Mouse (Mus musculus): ENCODE measurements at regions not wholly inside any gene's neighbourhood (a gene's known extent, or its start where the extent isn't known, plus 50 kb on each side); places are given as distances from the start of the nearest gene placed in this dataset.
A peak's percentile ranks its signal among the peaks of the same experiment; 100 is the strongest.

DNA sequence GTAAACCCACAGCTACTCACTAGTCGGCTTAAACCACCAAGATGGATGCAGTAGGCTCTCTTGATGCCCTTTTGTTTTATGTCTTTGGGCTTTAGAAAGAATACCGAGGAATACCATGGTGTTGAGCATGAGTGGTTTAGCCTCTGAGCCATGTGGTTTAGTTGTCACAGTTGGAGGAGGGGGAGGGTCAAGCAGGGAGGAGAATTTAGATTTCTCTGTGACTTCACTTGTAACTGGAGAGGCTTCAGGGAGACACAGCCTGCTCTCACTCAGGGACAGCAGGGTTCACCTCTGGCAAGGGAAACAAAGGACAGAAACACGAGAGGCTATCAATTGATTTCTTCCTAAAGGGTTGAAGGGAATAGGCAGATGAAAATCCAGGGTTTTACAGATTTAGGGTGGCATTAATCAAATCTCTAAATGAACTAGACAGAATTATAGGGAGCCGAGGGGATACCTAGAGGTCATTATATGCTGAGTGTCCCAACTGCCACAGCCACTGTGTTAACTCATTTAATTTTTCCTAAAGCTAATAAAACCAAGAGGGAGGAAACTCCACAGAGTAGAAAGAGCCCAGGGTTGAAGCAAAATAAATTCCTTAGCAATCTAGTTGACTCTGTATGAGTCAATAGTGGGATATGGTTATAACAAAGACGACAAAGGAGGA, 2113.7 kb upstream of the 5930422O12Rik start:
- no peak for DNase-seq

DNA sequence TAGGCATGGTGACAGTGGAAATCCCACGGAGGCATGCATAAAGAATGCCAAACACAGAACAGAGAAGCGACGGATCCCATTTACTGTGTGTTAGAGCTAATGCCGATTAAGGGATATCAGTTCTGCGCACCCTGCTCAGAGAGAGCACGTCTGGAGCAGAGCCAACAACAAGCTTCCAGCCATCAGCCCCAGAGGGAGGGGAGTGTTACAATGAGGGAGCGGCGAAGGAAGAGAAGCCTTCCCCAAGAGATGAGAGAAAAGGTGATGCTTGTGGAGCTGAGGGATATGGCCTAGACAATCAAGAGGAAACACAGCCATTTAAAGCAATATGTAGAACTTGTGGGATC, 2113.2 kb upstream of the 5930422O12Rik start:
- DNase-seq: no peak

DNA sequence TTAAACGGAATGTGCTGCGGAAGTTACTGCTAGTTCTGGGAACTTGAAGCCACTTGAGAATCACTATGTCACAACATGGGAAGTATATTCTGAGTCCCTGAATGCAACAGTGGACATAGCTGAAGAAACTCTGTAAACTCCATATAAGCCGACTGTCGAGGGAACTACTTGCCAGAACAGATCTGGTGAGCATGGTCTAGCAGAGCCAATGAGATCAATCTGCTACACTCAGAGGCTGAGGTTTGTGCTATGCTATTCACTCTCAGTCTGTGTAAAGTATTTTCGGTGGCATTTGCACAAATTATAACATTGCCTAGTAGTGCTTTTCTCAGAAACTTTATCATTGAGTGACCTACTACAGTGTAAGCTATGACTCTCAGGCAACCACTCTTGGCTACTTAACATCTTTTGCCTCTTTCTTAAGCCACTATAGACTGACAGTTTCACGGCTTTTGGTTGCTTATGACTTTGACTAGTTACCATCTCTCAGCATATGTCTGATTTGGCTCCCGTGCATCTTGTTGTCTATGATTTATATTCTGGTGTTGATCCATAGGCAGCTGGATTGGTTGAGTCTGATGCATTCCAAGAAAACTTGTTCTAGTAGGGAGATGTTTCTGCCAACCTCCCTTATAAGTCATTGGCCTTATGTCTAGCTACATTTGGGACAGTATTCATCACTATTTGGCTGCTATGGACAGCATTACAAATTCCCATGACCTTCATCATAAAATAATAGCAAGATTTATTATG, 2094.8 kb upstream of the 5930422O12Rik start:
- DNase-seq: no peak

DNA sequence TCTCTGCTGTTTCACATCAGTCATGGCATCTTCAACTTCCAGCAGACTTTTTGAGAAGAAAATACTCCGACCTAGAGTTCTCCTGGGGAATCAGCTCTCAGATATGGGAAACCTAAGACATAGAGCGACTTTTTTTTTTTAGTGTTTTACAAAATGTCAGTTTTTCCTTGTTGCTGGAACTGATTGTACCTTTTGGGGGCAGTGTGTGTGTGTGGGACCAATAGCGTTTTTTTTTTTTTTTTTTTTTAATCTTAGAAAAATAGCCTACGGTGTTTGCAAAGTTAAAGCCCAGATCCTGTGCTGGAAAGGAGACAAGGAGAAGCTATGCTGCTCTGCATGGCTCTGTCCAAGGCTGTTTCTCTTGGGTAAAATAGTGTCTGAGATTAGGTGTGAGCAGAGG, 2080.0 kb upstream of the 5930422O12Rik start:
- DNase-seq: no peak

DNA sequence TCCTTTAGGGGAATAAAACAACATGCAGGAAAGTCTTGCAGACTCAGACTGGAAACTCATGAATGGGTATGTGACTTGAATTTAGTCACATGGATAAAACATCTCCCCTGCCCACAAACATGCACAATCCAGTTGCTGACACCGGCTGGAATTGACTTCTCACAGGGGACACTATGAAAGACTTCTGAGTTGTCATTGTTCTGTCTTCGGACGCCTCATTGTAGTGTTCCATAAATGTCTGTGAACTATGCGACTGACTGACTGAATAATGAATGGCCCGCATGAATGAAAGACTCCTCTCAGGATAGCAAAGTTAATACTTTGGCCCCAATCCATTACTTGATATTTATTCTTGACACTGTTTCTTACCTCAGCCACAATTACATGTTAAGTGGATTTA, 2058.9 kb upstream of the 5930422O12Rik start:
- no peak for DNase-seq

DNA sequence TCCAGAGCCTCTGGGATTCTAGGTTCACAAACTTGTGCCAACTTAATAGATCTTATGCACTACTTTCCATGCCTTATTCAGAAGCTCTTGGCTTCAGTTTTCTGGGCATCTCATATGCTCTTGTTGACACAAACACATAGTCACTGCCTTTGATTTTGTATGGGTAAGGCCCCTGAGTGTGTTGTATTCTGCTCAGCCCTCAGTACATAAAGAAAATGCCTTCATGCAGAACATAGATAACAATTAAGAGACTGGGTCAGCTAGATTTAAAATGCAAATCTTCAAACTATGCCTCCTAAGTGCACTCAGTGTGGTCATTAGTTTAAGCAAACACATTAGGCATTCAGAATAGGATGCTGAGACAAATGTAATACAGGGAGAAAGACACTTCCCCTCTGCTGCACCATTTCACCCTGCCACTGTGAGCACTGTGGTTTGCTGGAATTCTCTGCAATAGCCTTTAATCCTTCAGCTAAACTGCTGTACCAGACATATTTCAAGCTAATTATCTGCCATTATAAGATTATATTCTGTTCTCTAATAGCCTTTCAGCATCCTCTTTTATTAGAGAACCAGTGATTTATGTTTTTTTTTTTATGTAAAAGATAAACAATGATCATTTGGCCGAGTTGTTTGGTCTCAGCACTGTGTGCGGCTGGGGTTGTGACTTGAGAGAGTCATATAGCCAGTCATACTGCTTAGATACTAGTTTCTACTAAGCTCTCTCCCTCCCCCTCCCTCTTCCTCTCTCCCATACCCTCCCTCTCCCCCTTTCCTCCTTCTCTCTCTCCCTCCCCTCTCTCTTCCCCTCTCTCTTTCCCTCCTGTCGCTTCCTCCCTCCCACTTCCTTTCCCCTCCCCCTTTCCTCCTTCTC, 2058.1 kb upstream of the 5930422O12Rik start:
- no peak for DNase-seq

DNA sequence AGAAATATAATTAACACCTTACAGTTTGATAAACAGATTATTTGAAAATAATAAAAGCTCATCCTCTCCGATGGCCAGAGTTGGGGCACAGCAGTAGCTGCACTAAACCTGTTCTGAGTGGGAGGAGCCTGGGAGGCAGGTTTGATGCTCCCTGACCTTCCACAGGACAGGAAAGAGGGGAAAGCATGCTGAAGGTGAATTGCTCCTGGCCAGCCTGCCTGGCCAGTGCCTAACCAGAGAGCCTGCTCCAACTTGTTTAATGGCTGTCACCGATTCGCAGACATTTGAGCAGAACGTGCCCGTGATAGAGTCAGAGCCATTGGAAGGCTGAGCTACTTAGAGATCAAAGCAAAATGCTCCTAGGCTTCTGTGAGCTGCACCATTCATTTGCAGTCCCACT, 2056.9 kb upstream of the 5930422O12Rik start:
- no peak for DNase-seq

DNA sequence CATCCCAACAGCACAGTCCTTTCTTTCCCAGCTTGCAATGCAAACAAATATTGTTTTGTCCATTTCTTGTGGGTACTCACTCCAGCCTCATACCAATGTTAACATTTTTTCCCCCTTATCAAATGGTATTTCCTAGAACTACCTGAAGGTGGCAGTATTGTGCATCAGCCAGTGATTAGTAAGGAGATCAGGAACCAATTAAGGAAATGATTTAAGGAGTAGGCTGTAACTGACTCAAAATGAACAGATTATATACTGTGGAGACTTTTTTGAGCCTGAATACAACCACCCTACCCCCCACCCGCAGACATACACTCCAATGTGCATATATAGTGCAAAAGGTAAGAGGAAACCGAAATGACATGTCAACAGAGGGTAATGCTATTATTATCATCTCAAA, 2056.1 kb upstream of the 5930422O12Rik start:
- no peak for DNase-seq

DNA sequence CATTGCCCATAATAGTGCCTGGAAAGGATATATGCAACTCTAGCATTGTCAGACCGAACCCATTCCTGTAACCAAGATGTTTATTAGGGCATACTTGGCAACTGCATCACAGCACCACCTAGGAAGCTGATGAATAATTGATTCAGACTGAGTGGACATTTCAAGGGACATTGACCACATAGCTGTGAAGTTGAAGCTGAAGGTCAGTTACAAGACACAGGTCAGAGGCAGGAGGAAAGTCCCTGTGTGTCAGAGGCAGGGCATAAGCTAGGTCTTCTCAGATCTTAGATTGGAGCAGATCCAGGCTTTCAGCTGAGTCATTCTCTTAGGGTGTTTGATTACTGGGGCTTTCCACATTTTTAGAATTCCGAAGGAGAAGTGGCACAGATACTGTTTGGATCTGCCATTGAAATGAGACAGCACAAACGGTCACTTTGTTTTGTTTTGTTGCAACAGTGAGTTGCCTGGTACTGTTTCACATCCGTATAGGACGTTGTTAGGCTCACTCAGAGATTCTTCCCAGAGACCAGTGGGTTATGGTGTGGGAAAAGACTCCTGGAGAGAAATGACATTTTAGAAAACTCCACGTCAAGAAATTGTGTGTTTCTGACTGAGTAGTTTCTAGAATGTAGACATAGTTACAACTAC, 2055.2 kb upstream of the 5930422O12Rik start:
- no peak for DNase-seq

DNA sequence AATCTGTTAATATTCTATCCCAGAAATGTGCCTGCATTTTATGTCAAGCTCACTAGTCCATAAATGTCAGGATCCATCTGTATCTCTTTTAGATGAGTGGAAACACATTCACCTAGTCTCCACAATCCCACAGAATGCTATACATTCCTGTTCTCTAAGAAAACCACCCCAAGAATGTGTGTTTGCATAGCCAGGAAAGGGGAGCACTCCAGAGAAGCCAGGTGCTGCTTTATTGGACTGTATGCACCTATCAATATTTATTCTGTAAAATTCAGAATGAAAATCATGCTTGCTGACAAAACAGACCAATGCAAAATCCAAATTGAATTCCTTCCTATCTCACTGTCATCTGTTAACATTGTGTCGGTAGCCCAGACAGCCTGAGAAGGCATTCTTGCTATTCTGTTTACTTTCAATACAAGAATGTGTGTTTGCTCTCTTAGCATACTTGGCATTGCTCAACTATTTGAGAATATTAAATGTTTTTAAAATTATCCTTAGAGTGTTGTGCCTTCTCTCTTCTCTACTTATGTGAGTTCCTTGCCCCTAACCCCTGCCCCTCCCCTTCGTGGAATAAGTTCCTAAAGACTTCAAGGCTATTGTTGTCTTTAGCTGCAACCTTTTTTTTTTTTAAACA, 2050.7 kb upstream of the 5930422O12Rik start:
- no peak for DNase-seq

DNA sequence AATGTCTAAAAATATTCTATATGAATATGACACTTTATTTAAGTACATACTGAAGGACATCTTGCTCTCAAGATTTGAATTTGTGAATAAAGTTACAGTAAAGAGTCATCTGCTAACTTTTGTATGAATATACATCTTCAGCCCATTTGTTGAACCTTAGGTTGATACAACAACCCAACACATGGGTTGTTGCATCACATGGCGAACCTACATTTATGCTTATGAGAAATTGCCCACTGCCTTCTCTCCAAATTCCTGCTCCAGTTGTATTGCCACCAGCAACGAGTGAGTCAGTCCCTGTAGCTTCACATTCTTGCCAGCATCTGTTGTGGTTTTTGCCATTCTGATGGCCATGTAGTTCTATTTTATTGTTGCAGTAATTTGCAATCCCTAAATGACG, 2023.7 kb upstream of the 5930422O12Rik start:
- no peak for DNase-seq

DNA sequence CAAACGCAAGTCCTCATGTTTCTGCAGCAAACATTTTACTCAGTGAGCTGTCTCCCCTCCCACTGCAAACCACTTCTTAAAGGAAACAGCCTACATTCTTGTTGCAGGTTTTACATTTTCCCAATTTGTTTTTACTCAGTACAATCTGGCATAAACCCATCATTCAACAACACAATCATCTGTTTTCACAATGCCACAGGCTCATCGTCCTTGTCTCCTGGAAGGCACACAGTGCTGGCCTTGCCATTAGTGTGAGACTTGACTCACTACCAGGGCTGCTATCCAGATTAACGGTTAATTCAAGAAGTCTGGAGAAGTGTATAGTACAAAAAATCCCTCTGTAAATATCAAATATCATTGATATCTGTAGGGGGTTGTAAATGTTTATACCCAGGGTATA, 2006.3 kb upstream of the 5930422O12Rik start:
- no peak for DNase-seq

DNA sequence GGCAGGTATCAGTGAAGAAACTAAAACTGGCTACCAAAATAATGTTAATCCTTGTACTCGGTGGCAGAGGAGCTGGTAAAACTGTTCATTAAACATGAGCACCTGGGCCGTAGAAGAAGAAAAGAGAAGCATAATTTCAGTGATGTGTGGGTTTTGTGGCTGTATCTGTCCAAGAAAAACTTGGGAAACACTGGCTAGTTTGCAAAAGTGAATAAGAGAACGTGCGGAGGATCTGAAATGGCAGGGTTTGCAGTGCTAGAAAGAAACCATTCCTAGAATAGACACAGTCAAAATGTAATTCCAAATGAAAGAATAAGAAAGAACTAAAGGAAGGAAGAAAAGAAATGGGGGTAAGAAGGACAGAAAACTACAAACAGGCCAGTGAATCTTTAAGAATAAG, 2000.8 kb upstream of the 5930422O12Rik start:
- DNase-seq: no peak

DNA sequence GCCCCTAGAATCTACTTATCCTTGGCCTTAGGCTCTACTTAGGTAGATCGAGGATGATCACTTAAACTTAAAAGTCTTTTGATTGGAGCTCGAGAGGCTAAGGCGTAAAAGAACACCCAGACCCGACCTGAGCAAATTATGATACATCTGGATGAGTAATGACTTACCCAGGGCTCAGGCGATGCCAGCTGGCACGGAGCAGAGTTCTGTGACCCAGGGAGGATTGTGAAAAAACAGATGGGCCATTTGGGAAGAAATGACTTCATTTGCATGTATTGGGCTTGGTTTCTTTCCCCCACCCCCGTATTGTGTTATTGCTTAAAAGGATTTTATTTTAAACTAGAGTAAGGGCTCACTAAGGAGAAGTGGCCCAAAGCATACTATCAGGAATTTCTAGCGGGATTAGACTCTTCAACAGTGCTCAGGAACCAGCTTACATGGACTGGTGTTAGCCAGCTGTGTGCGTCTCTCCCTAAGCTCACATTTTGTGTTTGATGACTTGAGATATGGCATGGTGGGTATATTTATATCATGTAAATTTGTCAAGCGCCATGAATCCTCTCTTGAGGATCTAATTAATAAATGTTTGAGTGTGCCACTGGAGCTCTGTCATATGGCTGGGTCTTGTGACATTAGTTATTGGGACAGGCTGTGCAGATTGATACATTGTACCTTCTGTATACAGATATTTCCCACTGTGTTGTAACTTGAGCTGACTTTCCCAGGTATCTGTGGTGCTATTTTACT, 1991.9 kb upstream of the 5930422O12Rik start:
- DNase-seq: peak; percentile 17

DNA sequence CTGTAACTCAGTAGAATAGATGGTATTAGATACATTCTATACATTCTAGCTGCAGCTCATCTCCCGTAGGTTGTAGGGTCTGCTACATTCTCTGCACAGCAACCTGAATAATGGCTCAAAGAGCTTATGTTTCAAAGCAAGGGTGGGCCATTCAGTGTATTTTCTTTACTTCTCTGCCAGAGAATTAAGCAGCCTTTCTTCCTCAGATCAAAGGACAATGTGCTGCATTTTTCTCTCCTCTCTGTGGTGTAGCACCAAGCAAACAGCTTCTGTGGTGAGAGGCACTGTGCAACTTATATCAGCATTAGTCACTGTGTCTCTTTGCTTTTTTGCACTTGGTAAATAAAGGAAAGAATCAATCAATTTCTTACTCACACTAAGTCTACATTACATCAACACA, 1983.7 kb upstream of the 5930422O12Rik start:
- no peak for DNase-seq

DNA sequence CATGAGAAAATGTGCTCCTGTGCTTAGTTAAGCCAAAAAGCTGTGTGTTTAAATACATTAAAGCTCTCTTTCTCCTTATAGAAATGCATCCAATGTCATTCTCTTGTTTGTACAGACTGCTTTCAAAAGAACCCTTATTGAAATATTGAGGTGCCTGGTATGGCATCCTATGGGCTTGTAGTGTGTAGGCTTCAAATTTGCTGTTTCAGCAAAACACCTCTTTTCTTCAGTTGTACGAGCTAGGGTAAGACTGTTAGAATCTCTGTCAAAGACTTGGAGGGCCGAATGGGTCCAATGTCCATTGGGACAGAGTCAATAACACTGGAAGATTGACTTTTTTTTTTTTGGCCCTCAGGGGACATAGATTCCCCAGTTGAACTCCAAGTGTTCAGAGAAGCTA, 1980.5 kb upstream of the 5930422O12Rik start:
- no peak for DNase-seq

DNA sequence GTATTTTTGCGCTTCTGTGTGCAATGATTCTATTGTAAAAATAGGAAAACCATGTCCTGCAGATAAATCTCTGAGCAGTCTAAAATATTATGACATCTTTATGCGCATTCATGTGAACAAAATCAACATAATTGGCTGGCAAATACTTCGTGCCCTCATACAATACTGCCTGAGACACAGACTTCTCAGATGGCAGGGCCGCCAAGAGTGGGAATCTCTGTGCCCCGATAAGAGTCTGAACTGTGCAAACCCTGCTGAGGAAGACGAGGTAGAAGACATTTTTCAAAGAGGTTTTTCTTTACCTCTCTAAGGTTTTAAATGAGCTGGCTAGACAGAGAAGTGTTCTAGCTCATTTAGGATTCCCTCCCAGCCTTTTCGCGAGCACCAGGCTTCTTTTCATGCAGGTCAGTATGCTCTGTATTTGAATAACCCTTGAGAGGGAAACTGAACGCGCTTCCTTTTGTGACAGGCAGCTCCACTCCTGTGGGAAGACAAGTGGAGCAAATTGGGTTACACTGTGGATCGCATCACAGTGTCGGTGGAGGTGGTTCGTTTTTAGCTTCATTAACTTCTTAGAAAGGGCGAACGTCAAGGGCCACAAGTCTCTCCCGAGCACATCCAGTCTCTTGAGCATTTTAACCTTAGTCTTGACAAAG, 1973.6 kb upstream of the 5930422O12Rik start:
- no peak for DNase-seq

DNA sequence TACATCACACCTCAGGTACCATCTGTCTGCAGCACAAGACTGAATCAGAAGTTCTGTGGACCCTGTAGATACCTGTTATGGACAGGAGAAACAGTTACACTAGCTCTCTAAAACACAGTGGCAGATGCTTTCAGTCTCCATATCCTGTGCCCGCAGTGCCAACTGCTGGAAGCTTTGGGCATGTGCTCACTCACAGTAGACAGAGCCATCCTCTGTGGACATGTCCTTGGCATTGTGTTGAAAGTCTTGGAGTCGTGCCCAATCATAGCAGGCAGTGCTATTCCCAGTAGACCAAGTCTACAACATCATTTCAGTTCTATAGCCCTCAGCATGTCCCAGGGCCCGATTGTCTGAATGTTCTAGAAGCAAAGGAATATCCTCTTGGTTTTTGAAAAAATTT, 1968.2 kb upstream of the 5930422O12Rik start:
- DNase-seq: no peak

All from gastrocnemius, postnatal 25 days (tissue).